Mouse (Mus musculus) intestine, embryonic 14.5 days (tissue): Measurements from ENCODE around the gene Dennd1b. TPM values are rescaled to one million over a fixed set of nuclear protein-coding genes. Genes with fewer than 3 reads are reported as not detected.

Experiments used
- ATAC-seq: fragments of 200-750 bp; cut with Nextera tagmentation; replicated peaks from 2 replicates; pipeline ENCODE4 v1.8.0; 2017; ENCODE audit warnings: low read depth, moderate number of reproducible peaks, moderate TSS enrichment, moderate library complexity; ENCODE audit not compliant: low FRiP score, low TSS enrichment
- DNase-seq: peaks from one replicate; pipeline ENCODE4 v3.0.0-alpha.2; 2018; ENCODE audit warnings: low spot score
- H3K27ac ChIP-seq: fragments of 300-500 bp; sonication (generic); 2 replicates; pipeline ENCODE4 v1.5.1; 2014; ENCODE audit warnings: low read depth, mild to moderate bottlenecking, control low read depth
- H3K27me3 ChIP-seq: fragments of 300-500 bp; sonication (generic); replicated peaks from 2 replicates; pipeline ENCODE4 v1.6.1; 2014; ENCODE audit warnings: low read length, control low read depth; ENCODE audit not compliant: control insufficient read depth, insufficient read depth
- H3K36me3 ChIP-seq: fragments of 300-500 bp; sonication (generic); 2 replicates; pipeline ENCODE4 v1.6.1; 2014; ENCODE audit warnings: low read length, control low read depth; ENCODE audit not compliant: control insufficient read depth, insufficient read depth
- H3K4me1 ChIP-seq: fragments of 300-500 bp; sonication (generic); replicated peaks from 2 replicates; pipeline ENCODE4 v1.6.1; 2014; ENCODE audit warnings: low read length, control low read depth, mixed read lengths; ENCODE audit not compliant: control insufficient read depth, insufficient read depth
- H3K4me2 ChIP-seq: fragments of 300-500 bp; sonication (generic); 2 replicates; pipeline ENCODE4 v1.6.1; 2014; ENCODE audit warnings: low read length
- H3K4me3 ChIP-seq: fragments of 300-500 bp; sonication (generic); 2 replicates; pipeline ENCODE4 v1.5.1; 2014; ENCODE audit warnings: low read depth, low read length, control low read depth, mixed read lengths
- H3K9ac ChIP-seq: fragments of 300-500 bp; sonication (generic); 2 replicates; pipeline ENCODE4 v1.6.1; 2014; ENCODE audit warnings: mild to moderate bottlenecking, low read length
- H3K9me3 ChIP-seq: fragments of 300-500 bp; sonication (generic); 2 replicates; pipeline ENCODE4 v1.6.1; 2016; ENCODE audit warnings: low read length, control low read depth; ENCODE audit not compliant: control insufficient read depth
- WGBS: fragments of 180-500 bp; shearing (Covaris S2); extraction: QIAGEN DNeasy Blood & Tissue Kit; methylation state at CpG from one replicate; pipeline ENCODE4 v1.1.7; 2014; 5-methylcytosine and 5-hydroxymethylcytosine counted together
- polyA plus RNA-seq: library from polyadenylated mRNA; unstranded; fragments of >200 nt; fragmentation: Nextera tagmentation; extraction: Ambion mirVana; gene quantifications from 2 replicates; pipeline ENCODE4 v1.2.1, GENCODE M21; 2014

The Dennd1b gene
- 10.2 and 11.6 TPM in 2 replicates for polyA plus RNA-seq

DNA sequence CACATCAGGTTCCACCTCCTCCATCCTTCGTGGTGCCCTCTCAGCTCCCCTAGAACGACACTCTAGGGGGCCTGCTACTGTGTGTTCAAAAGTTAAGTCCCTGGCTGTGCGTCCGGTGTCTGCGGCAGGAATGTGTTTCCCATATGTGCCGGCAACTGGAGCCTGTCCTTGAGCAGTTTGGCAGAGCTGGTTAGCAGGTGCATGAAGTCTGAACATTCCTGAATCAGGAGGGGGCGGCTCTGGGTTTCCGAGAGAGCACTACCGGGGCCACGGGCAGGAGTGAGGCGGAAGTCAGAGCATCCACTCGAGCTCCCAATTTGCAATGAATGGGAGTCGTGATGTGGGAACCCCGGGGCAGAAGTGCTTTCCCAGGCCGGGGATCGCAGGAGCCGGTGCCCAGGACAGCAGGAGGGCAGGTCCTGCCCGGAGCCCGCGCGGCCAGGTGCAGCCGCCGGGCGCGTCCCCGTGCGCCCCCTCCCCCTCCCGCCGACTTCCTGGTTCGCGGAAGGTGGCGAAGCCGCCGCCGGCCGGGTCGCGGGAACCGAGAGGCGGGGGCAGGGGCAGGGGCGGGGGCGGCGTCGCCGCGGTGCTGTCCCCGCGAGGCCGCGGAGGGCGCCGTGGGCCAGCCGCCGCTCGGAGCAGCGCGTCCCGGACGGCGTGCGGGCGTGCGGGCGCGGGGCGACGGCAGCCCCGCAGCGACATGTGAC is at the start of gene Dennd1b:
Gene Dennd1b, plus strand, starts transcription at position 275 of the 707 bp plus-strand sequence.
- ATAC-seq: peak; percentile 85

GRCm38 (mm10) chr1:138915596-138915995 is 47.6 kb upstream of the Dennd1b start:
- Histone ChIP-seq H3K36me3 (no peaks in the 10 kb centered on the region), H3K4me3 (no peak overlapping the region), H3K9me3 (no peaks in the 10 kb centered on the region), H3K4me2 (no peak overlapping the region), H3K9ac (no peak overlapping the region), H3K27me3 (peaks cover 14% of the 10 kb centered on the region; the same call in 1 of the 2 replicates), H3K27ac (no peak overlapping the region), H3K4me1 (peaks cover 6% of the 10 kb centered on the region; the same call in 1 of the 2 replicates)
- ATAC-seq (no peak), DNase-seq (no peak)
- WGBS: 93% methylated on average over 3 of the region's 3 CpGs

More for the DNA sequence above, at the start of gene Dennd1b:
- Histone ChIP-seq H3K36me3 (peaks cover 6% of the 10 kb centered on the region; the same call in 1 of the 2 replicates), H3K9me3 (no peaks in the 10 kb centered on the region), H3K4me1 (no peaks in the 10 kb centered on the region; the same call in 1 of the 2 replicates), H3K9ac (peak within 1 kb of the TSS; percentile 89), H3K27me3 (no peaks in the 10 kb centered on the region), H3K4me3 (peak within 1 kb of the TSS; percentile 44), H3K4me2 (peak within 1 kb of the TSS; percentile 72), H3K27ac (peak within 1 kb of the TSS; percentile 77)
- DNase-seq: peak; percentile 86
- WGBS: 0% methylated on average over 52 of the region's 69 CpGs

GRCm38 (mm10) chr1:138919601-138920000 is 43.6 kb upstream of the Dennd1b start:
- 81% methylated on average over 5 of the region's 5 CpGs for WGBS
- H3K9ac ChIP-seq: no peak overlapping the region

DNA sequence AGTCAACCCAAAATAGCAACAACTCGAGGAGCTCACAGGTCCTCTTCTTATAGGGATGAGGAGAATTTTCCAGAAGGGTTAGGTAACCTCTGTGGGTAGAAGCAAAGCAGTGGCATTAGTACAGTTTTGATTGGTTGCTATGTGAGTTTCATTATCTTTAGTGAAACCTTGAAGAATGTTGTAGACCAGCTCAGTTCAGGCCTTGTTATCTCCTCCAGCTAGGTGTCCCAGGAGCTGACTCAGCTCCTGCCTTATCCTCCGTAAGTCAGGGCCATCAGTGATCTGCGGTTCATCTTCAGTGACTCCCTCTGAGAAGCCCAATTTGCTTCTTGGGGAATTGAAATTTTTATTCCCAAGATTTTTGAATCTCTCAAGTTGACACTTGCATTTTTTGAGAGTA is 43.2 kb upstream of the Dennd1b start:
- Histone ChIP-seq H3K4me1 (no peaks in the 10 kb centered on the region), H3K4me3 (no peak overlapping the region), H3K9ac (no peak overlapping the region), H3K27me3 (0 out of 2 replicates have a peak, but pooled peaks cover 7% of the 10 kb centered on the region), H3K27ac (no peak overlapping the region), H3K36me3 (no peaks in the 10 kb centered on the region), H3K4me2 (no peak overlapping the region), H3K9me3 (no peaks in the 10 kb centered on the region)
- WGBS: 80% methylated on average over 3 of the region's 3 CpGs
- no peak for ATAC-seq
- DNase-seq: no peak

More at GRCm38 (mm10) chr1:138919601-138920000, 43.6 kb upstream of the Dennd1b start:
- no peaks in the 10 kb centered on the region for H3K36me3 ChIP-seq
- ATAC-seq (no peak), DNase-seq (no peak)
- H3K27ac ChIP-seq: no peak overlapping the region
- no peaks in the 10 kb centered on the region for H3K9me3 ChIP-seq
- no peak overlapping the region for H3K4me3 ChIP-seq
- no peak overlapping the region for H3K4me2 ChIP-seq
- H3K27me3 ChIP-seq: 0 out of 2 replicates have a peak, but pooled peaks cover 7% of the 10 kb centered on the region
- no peaks in the 10 kb centered on the region for H3K4me1 ChIP-seq

- Histone ChIP-seq H3K9me3 (no peaks in the 10 kb centered on the region), H3K36me3 (no peaks in the 10 kb centered on the region), H3K4me1 (no peaks in the 10 kb centered on the region), H3K4me2 (no peak overlapping the region), H3K27me3 (0 out of 2 replicates have a peak, but pooled peaks cover 7% of the 10 kb centered on the region), H3K4me3 (no peak overlapping the region), H3K27ac (no peak overlapping the region), H3K9ac (no peak overlapping the region)
- DNase-seq: no peak
- WGBS: 73% methylated on average over 1 of the region's 1 CpGs
- ATAC-seq: no peak
These were observed 42.4 kb upstream of the Dennd1b start for GRCm38 (mm10) chr1:138920799-138921198.

DNA sequence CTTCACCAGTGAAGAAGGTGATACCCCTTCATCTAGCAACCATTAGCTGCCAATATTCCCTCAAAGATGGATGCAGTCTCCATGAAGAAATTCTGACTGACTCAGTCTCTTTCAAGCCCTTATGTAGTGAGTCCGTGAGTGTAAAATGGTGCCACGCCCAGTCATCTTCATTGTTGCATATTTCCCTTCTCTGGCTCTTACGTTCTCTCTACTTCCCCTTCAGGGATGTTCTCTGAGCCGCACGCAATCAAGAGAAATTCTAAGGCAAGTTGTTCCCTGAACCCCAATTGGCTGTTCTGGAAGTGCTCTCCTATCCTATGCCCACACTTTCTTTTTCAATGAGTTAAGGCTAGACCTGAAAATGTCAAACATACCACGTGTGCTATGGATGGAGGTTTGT is 40.3 kb upstream of the Dennd1b start:
- H3K27me3 ChIP-seq: no peaks in the 10 kb centered on the region
- H3K9ac ChIP-seq: no peak overlapping the region
- no peaks in the 10 kb centered on the region for H3K4me1 ChIP-seq
- no peaks in the 10 kb centered on the region for H3K36me3 ChIP-seq
- DNase-seq: no peak
- no peaks in the 10 kb centered on the region for H3K9me3 ChIP-seq
- no peak for ATAC-seq
- WGBS: 88% methylated on average over 6 of the region's 6 CpGs
- H3K4me2 ChIP-seq: no peak overlapping the region
- no peak overlapping the region for H3K4me3 ChIP-seq
- no peak overlapping the region for H3K27ac ChIP-seq

DNA sequence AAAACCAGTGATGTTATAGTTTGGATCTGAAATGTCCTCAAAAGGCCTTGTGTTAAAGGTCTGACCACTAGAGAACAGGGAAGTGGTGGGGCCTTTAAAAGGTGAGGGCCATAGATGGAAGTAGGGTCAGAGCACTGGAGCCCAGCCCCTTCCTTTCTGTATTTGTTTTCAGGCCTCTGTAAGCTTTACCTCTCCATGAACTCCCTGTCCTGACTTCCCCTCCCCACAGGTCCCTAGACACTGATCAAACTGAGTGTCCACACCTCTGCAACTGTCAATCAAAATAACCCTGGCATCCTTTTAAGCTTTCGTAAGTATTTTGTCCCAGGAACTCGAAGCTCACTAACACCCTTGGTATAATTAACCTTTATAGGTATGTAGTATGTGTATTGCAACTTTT is 39.0 kb upstream of the Dennd1b start:
- ATAC-seq (no peak), DNase-seq (no peak)
- peaks cover 9% of the 10 kb centered on the region; the same call in 1 of the 2 replicates for H3K4me1 ChIP-seq
- no peak overlapping the region for H3K9ac ChIP-seq
- H3K4me3 ChIP-seq: no peak overlapping the region
- H3K27ac ChIP-seq: no peak overlapping the region
- WGBS: 79% methylated on average over 2 of the region's 2 CpGs
- H3K9me3 ChIP-seq: no peaks in the 10 kb centered on the region
- H3K27me3 ChIP-seq: no peaks in the 10 kb centered on the region
- H3K4me2 ChIP-seq: no peak overlapping the region
- H3K36me3 ChIP-seq: no peaks in the 10 kb centered on the region

GRCm38 (mm10) chr1:138928671-138929483 is 34.4 kb upstream of the Dennd1b start:
- 54% methylated on average over 11 of the region's 11 CpGs for WGBS
- ATAC-seq: peak; percentile 84
- Histone ChIP-seq H3K4me1 (peaks cover 25% of the 10 kb centered on the region), H3K9me3 (no peaks in the 10 kb centered on the region), H3K9ac (no peak overlapping the region), H3K36me3 (no peaks in the 10 kb centered on the region), H3K4me3 (no peak overlapping the region), H3K27me3 (no peaks in the 10 kb centered on the region), H3K27ac (peak overlapping the region; percentile 47), H3K4me2 (no peak overlapping the region)
- DNase-seq: peak; percentile 74
